Mouse (Mus musculus) embryonic facial prominence, embryonic 12.5 days (tissue): ENCODE measurements around the gene Hmgb4. TPM values are rescaled to one million over a fixed set of nuclear protein-coding genes. Genes with fewer than 3 reads are reported as not detected.
A peak's percentile ranks its signal among the peaks of the same experiment; 100 is the strongest.

ENCODE experiments used
- ATAC-seq: fragments of 200-750 bp; cut with Nextera tagmentation; 2 replicates; pipeline ENCODE4 v1.8.0; 2017; ENCODE audit not compliant: insufficient number of reproducible peaks, insufficient read depth, low FRiP score, low TSS enrichment
- H3K27ac ChIP-seq: fragments of 300-500 bp; sonication (generic); 2 replicates; pipeline ENCODE4 v1.5.1; 2016; ENCODE audit warnings: mild to moderate bottlenecking
- H3K27me3 ChIP-seq: fragments of 300-500 bp; sonication (generic); 2 replicates; pipeline ENCODE4 v1.6.1; 2016; ENCODE audit warnings: mild to moderate bottlenecking, moderate library complexity
- H3K36me3 ChIP-seq: fragments of 300-500 bp; sonication (generic); 2 replicates; pipeline ENCODE4 v1.6.1; 2016; ENCODE audit warnings: mild to moderate bottlenecking
- H3K4me1 ChIP-seq: fragments of 300-500 bp; sonication (generic); 2 replicates; pipeline ENCODE4 v1.6.1; 2016
- H3K4me2 ChIP-seq: fragments of 300-500 bp; sonication (generic); replicated peaks from 2 replicates; pipeline ENCODE4 v1.6.1; 2016; ENCODE audit warnings: mild to moderate bottlenecking, moderate library complexity
- H3K4me3 ChIP-seq: fragments of 300-500 bp; sonication (generic); 2 replicates; pipeline ENCODE4 v1.5.1; 2016; ENCODE audit warnings: mild to moderate bottlenecking
- H3K9ac ChIP-seq: fragments of 300-500 bp; sonication (generic); 2 replicates; pipeline ENCODE4 v1.6.1; 2016; ENCODE audit warnings: mild to moderate bottlenecking, moderate library complexity
- H3K9me3 ChIP-seq: fragments of 300-500 bp; sonication (generic); 2 replicates; pipeline ENCODE4 v1.6.1; 2016; ENCODE audit warnings: mild to moderate bottlenecking, moderate library complexity
- WGBS: fragments of 180-500 bp; shearing (Covaris S2); methylation state at CpG from one replicate; pipeline ENCODE4 v1.1.7; 2016; 5-methylcytosine and 5-hydroxymethylcytosine counted together
- polyA plus RNA-seq: library from polyadenylated mRNA; unstranded; fragments of >200 nt; fragmentation: Nextera tagmentation; extraction: Ambion mirVana; gene quantifications from 2 replicates; pipeline ENCODE4 v1.2.1, GENCODE M21; 2016

The Hmgb4 gene
- polyA plus RNA-seq, 1 experiment from 2014 or later, result not detected

DNA sequence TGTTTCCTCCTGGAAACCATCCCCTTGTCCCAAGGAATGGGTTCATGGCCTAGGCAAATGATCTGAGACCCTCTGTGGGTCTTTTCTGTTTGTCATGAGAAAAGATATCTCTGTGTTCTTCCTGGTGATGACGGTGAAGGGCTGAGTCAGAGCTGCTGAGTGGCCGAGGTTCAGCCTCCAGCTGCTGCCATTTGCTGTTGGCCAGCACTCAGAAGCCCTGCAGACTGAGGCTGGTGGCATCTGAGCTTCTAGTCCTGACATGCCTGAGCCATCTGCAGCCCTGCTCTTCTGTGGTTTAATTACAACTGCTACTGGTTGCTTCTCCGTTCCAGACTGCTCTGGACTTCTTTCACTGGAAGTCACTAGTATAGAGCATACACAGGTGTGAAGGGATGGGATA is 4.6 kb upstream of the Hmgb4 start:
- Histone ChIP-seq H3K27me3 (no peaks in the 10 kb centered on the region), H3K4me2 (no peak overlapping the region), H3K4me1 (peaks cover 5% of the 10 kb centered on the region; the same call in 1 of the 2 replicates), H3K9me3 (no peaks in the 10 kb centered on the region), H3K36me3 (no peaks in the 10 kb centered on the region), H3K27ac (no peak overlapping the region), H3K4me3 (no peak overlapping the region), H3K9ac (no peak overlapping the region)
- WGBS, result 78% methylated on average over 3 of the region's 3 CpGs
- no peak for ATAC-seq

- Histone ChIP-seq H3K4me3 (no peak overlapping the region), H3K9ac (no peak overlapping the region), H3K36me3 (no peaks in the 10 kb centered on the region), H3K4me2 (no peak overlapping the region), H3K27ac (no peak overlapping the region), H3K4me1 (no peaks in the 10 kb centered on the region), H3K9me3 (no peaks in the 10 kb centered on the region), H3K27me3 (no peaks in the 10 kb centered on the region)
- ATAC-seq, result no peak
- WGBS, result 97% methylated on average over 5 of the region's 5 CpGs
These were observed 3.7 kb upstream of the Hmgb4 start for GRCm38 (mm10) chr4:128264491-128264890.

DNA sequence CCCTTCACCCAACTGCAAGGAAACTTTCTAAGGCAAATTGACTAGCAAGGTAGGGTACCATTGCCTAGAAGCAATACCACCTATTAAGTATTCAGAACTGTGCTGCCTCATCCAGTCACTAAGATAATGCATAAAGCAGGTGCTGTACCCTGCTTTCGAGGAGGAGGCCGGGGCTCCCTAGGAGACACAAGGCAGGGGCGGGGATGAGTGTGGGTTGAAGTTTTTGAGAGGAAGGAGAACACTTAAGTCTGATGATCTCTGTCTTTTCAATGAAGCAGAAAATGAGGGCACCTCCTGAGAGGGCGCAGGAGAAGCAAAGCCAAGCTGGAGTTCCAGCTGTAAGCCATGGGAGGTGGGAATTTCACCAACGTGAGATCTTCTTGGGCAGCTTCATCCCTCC is 1.5 kb downstream of the Hmgb4 start:
- WGBS, result 75% methylated on average over 5 of the region's 5 CpGs
- no peak for ATAC-seq
- H3K9ac ChIP-seq, result no peak overlapping the region

DNA sequence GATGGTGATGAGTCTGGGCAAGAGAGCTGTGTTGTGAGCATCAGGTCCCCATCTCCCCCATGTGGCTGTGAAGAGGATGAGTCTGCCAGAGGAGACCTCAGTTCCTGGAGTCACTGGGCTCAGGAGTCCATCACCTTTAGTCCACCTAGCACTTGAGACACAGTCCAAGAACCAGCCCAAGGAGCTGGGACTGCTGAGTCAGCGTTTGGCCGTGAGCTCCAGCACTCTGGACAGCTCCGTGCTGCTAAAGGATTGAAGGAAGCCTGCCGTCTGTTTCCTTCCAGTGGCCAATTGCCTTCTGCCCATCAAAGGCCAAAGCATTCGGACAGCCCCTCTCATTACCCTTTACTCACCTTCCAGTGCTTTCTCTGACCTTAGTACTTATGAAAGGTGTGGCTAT is 12.1 kb downstream of the Hmgb4 start:
- H3K9me3 ChIP-seq, result no peaks in the 10 kb centered on the region
- no peak overlapping the region for H3K4me2 ChIP-seq
- no peak overlapping the region for H3K27ac ChIP-seq
- ATAC-seq, result no peak
- no peaks in the 10 kb centered on the region for H3K27me3 ChIP-seq
- H3K36me3 ChIP-seq, result no peaks in the 10 kb centered on the region
- H3K4me1 ChIP-seq, result no peaks in the 10 kb centered on the region
- H3K9ac ChIP-seq, result no peak overlapping the region
- no peak overlapping the region for H3K4me3 ChIP-seq
- WGBS, result 6% methylated on average over 5 of the region's 5 CpGs

More for the DNA sequence above, 1.5 kb downstream of the Hmgb4 start:
- Histone ChIP-seq H3K4me2 (no peak overlapping the region), H3K4me3 (no peak overlapping the region), H3K4me1 (no peaks in the 10 kb centered on the region), H3K36me3 (no peaks in the 10 kb centered on the region), H3K27me3 (no peaks in the 10 kb centered on the region), H3K9me3 (no peaks in the 10 kb centered on the region), H3K27ac (no peak overlapping the region)

DNA sequence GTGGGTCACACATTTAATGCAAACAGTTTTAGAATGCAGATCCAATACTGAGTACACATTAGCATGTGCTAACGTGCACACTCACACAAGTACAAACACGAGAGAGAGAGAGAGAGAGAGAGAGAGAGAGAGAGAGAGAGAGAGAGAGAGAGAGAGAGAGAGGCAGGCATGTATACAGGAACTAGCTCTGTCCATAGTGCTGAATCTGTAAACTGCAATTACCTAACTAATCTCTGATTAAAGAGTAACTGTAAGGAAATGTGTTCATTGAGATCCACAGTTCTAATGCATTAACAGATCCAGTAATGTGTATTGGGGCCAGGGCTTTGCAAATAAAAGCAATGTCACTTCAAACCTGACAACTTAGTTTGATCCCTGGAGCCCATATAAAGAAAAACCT is 15.6 kb downstream of the Hmgb4 start:
- Histone ChIP-seq H3K27me3 (no peaks in the 10 kb centered on the region), H3K9ac (no peak overlapping the region), H3K36me3 (no peaks in the 10 kb centered on the region), H3K4me3 (no peak overlapping the region), H3K4me2 (no peak overlapping the region), H3K9me3 (no peaks in the 10 kb centered on the region), H3K4me1 (peaks cover 12% of the 10 kb centered on the region), H3K27ac (no peak overlapping the region)
- WGBS, result 37% methylated on average over 2 of the region's 2 CpGs
- no peak for ATAC-seq

DNA sequence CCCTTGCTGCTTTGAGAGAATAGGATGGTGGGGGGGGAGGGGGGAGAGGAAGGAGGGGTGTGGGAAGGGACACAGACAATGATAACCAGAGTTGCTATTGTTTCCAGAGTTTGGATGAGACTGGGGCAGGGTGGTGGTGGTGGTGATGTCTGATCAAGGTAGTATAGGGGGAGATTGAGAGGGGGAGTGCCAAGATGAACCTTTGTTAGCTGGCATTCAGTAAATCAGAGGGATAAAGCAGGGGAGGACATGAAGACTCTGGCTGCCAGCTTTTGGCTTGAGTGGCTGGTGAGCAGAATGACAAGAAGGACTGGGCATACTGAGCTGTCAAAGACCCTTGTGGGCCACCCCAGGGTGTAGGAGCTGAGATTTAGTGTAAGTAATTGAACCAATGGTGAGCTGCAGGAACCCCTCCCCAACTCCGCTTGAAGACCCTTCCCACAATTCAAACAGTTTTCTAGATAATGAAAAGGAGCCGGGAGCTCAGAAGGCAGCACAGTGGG is 18.9 kb downstream of the Hmgb4 start:
- no peaks in the 10 kb centered on the region for H3K36me3 ChIP-seq
- H3K4me3 ChIP-seq, result no peak overlapping the region
- H3K9me3 ChIP-seq, result no peaks in the 10 kb centered on the region
- H3K27me3 ChIP-seq, result no peaks in the 10 kb centered on the region
- H3K27ac ChIP-seq, result no peak overlapping the region
- H3K9ac ChIP-seq, result no peak overlapping the region
- no peak overlapping the region for H3K4me2 ChIP-seq
- peaks cover 12% of the 10 kb centered on the region for H3K4me1 ChIP-seq
- WGBS, result 60% methylated on average over 2 of the region's 2 CpGs
- ATAC-seq, result no peak

- Histone ChIP-seq H3K9me3 (no peaks in the 10 kb centered on the region), H3K4me1 (peaks cover 12% of the 10 kb centered on the region), H3K4me3 (no peak overlapping the region), H3K27me3 (no peaks in the 10 kb centered on the region), H3K27ac (no peak overlapping the region), H3K9ac (no peak overlapping the region), H3K4me2 (no peak overlapping the region), H3K36me3 (no peaks in the 10 kb centered on the region)
- no peak for ATAC-seq
- 12% methylated on average over 19 of the region's 19 CpGs for WGBS
These were observed 19.5 kb downstream of the Hmgb4 start for GRCm38 (mm10) chr4:128241075-128241853.

DNA sequence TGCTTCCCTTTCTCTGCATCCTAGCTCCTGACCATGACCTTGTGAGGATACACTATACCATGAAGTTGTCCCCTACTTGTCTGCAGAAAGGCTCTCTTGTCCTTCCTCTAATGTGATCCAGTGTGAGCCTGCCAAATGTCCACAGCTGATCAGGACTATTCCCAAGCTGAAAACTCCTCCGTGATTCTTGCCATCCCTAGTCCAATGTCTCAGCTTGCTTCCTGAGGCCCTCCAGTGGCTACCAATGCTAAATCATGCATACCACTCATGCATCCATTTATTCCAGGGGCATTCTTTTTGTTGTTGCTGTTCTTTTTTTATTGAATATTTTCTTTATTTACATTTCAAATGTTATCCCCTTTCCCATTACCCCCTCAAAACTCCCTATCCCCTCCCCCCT is 21.6 kb downstream of the Hmgb4 start:
- Histone ChIP-seq H3K9ac (no peak overlapping the region), H3K36me3 (no peaks in the 10 kb centered on the region), H3K4me1 (peaks cover 12% of the 10 kb centered on the region), H3K4me3 (no peak overlapping the region), H3K27me3 (no peaks in the 10 kb centered on the region), H3K4me2 (no peak overlapping the region), H3K27ac (no peak overlapping the region), H3K9me3 (no peaks in the 10 kb centered on the region)
- ATAC-seq, result no peak
- WGBS, result 47% methylated on average over 1 of the region's 1 CpGs

GRCm38 (mm10) chr4:128233458-128233857 is 27.3 kb downstream of the Hmgb4 start:
- Histone ChIP-seq H3K4me1 (0 out of 2 replicates have a peak, but pooled peaks cover 2% of the 10 kb centered on the region), H3K4me2 (no peak overlapping the region), H3K27me3 (no peaks in the 10 kb centered on the region), H3K27ac (no peak overlapping the region), H3K36me3 (no peaks in the 10 kb centered on the region), H3K4me3 (no peak overlapping the region), H3K9ac (no peak overlapping the region), H3K9me3 (no peaks in the 10 kb centered on the region)
- WGBS, result 74% methylated on average over 13 of the region's 13 CpGs
- no peak for ATAC-seq

GRCm38 (mm10) chr4:128227377-128228316 is 33.1 kb downstream of the Hmgb4 start:
- H3K4me1 ChIP-seq, result peaks cover 13% of the 10 kb centered on the region
- 23% methylated on average over 13 of the region's 13 CpGs for WGBS
- no peak overlapping the region for H3K27ac ChIP-seq
- H3K27me3 ChIP-seq, result no peaks in the 10 kb centered on the region
- H3K36me3 ChIP-seq, result no peaks in the 10 kb centered on the region
- no peak overlapping the region for H3K4me2 ChIP-seq
- no peak overlapping the region for H3K9ac ChIP-seq
- no peaks in the 10 kb centered on the region for H3K9me3 ChIP-seq
- ATAC-seq, result peak; percentile 48; the same call in 1 of the 2 replicates
- no peak overlapping the region for H3K4me3 ChIP-seq

GRCm38 (mm10) chr4:128224453-128224852 is 36.3 kb downstream of the Hmgb4 start:
- no peak overlapping the region for H3K9ac ChIP-seq
- H3K27me3 ChIP-seq, result no peaks in the 10 kb centered on the region; the same call in 1 of the 2 replicates
- H3K4me3 ChIP-seq, result no peak overlapping the region
- 41% methylated on average over 6 of the region's 6 CpGs for WGBS
- H3K4me1 ChIP-seq, result peaks cover 13% of the 10 kb centered on the region
- H3K9me3 ChIP-seq, result no peaks in the 10 kb centered on the region
- no peak overlapping the region for H3K4me2 ChIP-seq
- H3K36me3 ChIP-seq, result no peaks in the 10 kb centered on the region
- no peak for ATAC-seq
- H3K27ac ChIP-seq, result no peak overlapping the region
